18 mouse cellular contexts compared by ENCODE assay signal in genomic region chr8:7554756-7555155, GRCm38 (mm10).
A peak's percentile ranks its signal among the peaks of the same experiment; 100 is the strongest.
DNase-seq lines count a peak whose midpoint lies in the region; ATAC-seq lines count a peak whose summit lies in the region.
"Had no signal": no experiment of that assay in that cellular context is flagged by ENCODE, and none has a peak within 500 bp of the region (broad histone marks: within the 10 kb centered on the region; RNA-seq: fewer than 3 reads in every experiment).

No protein-coding gene starts in this region.

- ATAC-seq in granulocyte monocyte progenitor cell, adult 5-6 weeks (replicated peaks; ENCODE audit: poor library complexity, severe bottlenecking) = no peak
- ATAC-seq: intestine, embryonic 15.5 days; midbrain, embryonic 15.5 days had no signal

- DNase-seq in 3T3-L1 (ENCODE audit: low read depth, low spot score) = peak; percentile 77
- DNase-seq in embryo, embryonic 10.5 days (ENCODE audit: low spot score) = peak; percentile 54
- DNase-seq in kidney, adult 9 months = peak; percentile 2
- DNase-seq in kidney, postnatal 14 days = peak; percentile 2
- DNase-seq in lung, postnatal 36 days = no peak
- no peak for DNase-seq in spleen, adult 18-20 months
- DNase-seq: adrenal gland, adult 8-10 months; cerebellum, adult 18-20 months; cerebellum, postnatal 14 days; gastrocnemius, adult 2 months; heart, postnatal 4 days; lung, postnatal 14 days; right cerebral cortex, adult 18-20 months; right cerebral cortex, postnatal 4 days; thymus, postnatal 25 days had no signal

Comparison
In these comparisons a context has a peak if more than half of its experiments do, and no peak if none do; other contexts are left out.
1. DNase-seq: peak in 3T3-L1 (single experiment), embryo, embryonic 10.5 days (single experiment), kidney, adult 9 months (single experiment) and kidney, postnatal 14 days (single experiment); none in lung, postnatal 36 days (single experiment) and spleen, adult 18-20 months (0 of 2).